Mouse (Mus musculus) naive thymus-derived CD4-positive, alpha-beta T cell, adult 5 months (primary cell): ENCODE results near the gene 2310050C09Rik. TPM values are rescaled to one million over a fixed set of nuclear protein-coding genes. Genes with fewer than 3 reads are reported as not detected.

Experiments
- polyA plus RNA-seq: library from polyadenylated mRNA; unstranded; fragments of 100-300 nt; shearing (Covaris generic); gene quantifications from one replicate; pipeline ENCODE4 v1.2.1, GENCODE M21; 2017

The 2310050C09Rik gene
- polyA plus RNA-seq = not detected

GRCm38 (mm10) chr3:92870116-92870515 is at the start of gene 2310050C09Rik:
Gene 2310050C09Rik (minus strand): TSS chr3:92870216.

GRCm38 (mm10) chr3:92851186-92851585 is 18.8 kb downstream of the 2310050C09Rik start, which contains the start of gene Lce1l:
Gene Lce1l (minus strand): TSS chr3:92851286.

GRCm38 (mm10) chr3:92827108-92827507 is 42.9 kb downstream of the 2310050C09Rik start, which contains the start of gene Kprp:
Gene Kprp (minus strand): TSS chr3:92827247.

Other genes with a start within 250 kb of the 2310050C09Rik start
- not detected for gene Lce6a, start 248.6 kb downstream of the 2310050C09Rik start, polyA plus RNA-seq
- gene Lce1a1, start 221.9 kb downstream of the 2310050C09Rik start, polyA plus RNA-seq = not detected
- gene Lce1b, start 213.3 kb downstream of the 2310050C09Rik start, polyA plus RNA-seq = not detected
- gene Lce1a2, start 199.9 kb downstream of the 2310050C09Rik start, polyA plus RNA-seq = not detected
- gene Lce1c, start 191.0 kb downstream of the 2310050C09Rik start, polyA plus RNA-seq = not detected
- gene Lce1d, start 183.0 kb downstream of the 2310050C09Rik start, polyA plus RNA-seq = not detected
- not detected for gene Lce1e, start 161.1 kb downstream of the 2310050C09Rik start, polyA plus RNA-seq
- not detected for gene Lce1f, start 149.9 kb downstream of the 2310050C09Rik start, polyA plus RNA-seq
- gene Gm38119, start 131.1 kb downstream of the 2310050C09Rik start, polyA plus RNA-seq = not detected
- not detected for gene Lce1g, start 117.9 kb downstream of the 2310050C09Rik start, polyA plus RNA-seq
- gene Lce1h, start 105.2 kb downstream of the 2310050C09Rik start, polyA plus RNA-seq = not detected
- not detected for gene Lce1i, start 91.3 kb downstream of the 2310050C09Rik start, polyA plus RNA-seq
- not detected for gene Lce1j, start 79.7 kb downstream of the 2310050C09Rik start, polyA plus RNA-seq
- not detected for gene Lce1k, start 62.3 kb downstream of the 2310050C09Rik start, polyA plus RNA-seq
- gene Kprp, start 43.0 kb downstream of the 2310050C09Rik start, polyA plus RNA-seq = not detected
- gene Lce1l, start 18.9 kb downstream of the 2310050C09Rik start, polyA plus RNA-seq = not detected
- gene Lce3a, start 56.0 kb upstream of the 2310050C09Rik start, polyA plus RNA-seq = not detected
- not detected for gene Lce3b, start 62.8 kb upstream of the 2310050C09Rik start, polyA plus RNA-seq
- gene Lce3c, start 74.3 kb upstream of the 2310050C09Rik start, polyA plus RNA-seq = not detected
- not detected for gene Lce3d, start 87.2 kb upstream of the 2310050C09Rik start, polyA plus RNA-seq
- not detected for gene Lce3e, start 96.8 kb upstream of the 2310050C09Rik start, polyA plus RNA-seq
- gene Lce3f, start 122.0 kb upstream of the 2310050C09Rik start, polyA plus RNA-seq = not detected
- gene Crct1, start 145.5 kb upstream of the 2310050C09Rik start, polyA plus RNA-seq = not detected
- gene Lce1m, start 148.8 kb upstream of the 2310050C09Rik start, polyA plus RNA-seq = not detected
- not detected for gene Gm4858, start 198.6 kb upstream of the 2310050C09Rik start, polyA plus RNA-seq